Mouse (Mus musculus): ENCODE results near the gene Zfp808. TPM values are rescaled to one million over a fixed set of nuclear protein-coding genes. Genes with fewer than 3 reads are reported as not detected.
A peak's percentile ranks its signal among the peaks of the same experiment; 100 is the strongest.
"Not testable (repeated sequence)": the region's sequence is repeated elsewhere in the genome, so short reads cannot be mapped to it uniquely, and the experiment has no call there.

Gene Zfp808
- 4.2 and 4.8 TPM in 2 replicates for polyA plus RNA-seq (2012; rRNA removed)

- DNase-seq (ENCODE audit: low spot score): peak; percentile 30
These were observed at the start of gene Zfp808 for GRCm38 (mm10) chr13:62129432-62130171. Zfp808 (plus strand) TSS chr13:62129886.

GRCm38 (mm10) chr13:62098786-62099185 lies 30.9 kb upstream of the Zfp808 start:
- DNase-seq (ENCODE audit: low spot score): not testable (repeated sequence)

GRCm38 (mm10) chr13:62099454-62099853 lies 30.2 kb upstream of the Zfp808 start:
- not testable (repeated sequence) for DNase-seq (ENCODE audit: low spot score)

GRCm38 (mm10) chr13:62102368-62102767 lies 27.3 kb upstream of the Zfp808 start:
- not testable (repeated sequence) for DNase-seq (ENCODE audit: low spot score)

GRCm38 (mm10) chr13:62115861-62116260 lies 13.8 kb upstream of the Zfp808 start:
- not testable (repeated sequence) for DNase-seq (ENCODE audit: low spot score)

GRCm38 (mm10) chr13:62121578-62121977 lies 8.1 kb upstream of the Zfp808 start:
- not testable (repeated sequence) for DNase-seq (ENCODE audit: low spot score)

GRCm38 (mm10) chr13:62181835-62182755 lies 52.4 kb downstream of the Zfp808 start:
- not testable (repeated sequence) for DNase-seq (ENCODE audit: low spot score)

GRCm38 (mm10) chr13:62245264-62245663 lies 115.6 kb downstream of the Zfp808 start:
- no peak for DNase-seq (ENCODE audit: low spot score)

- DNase-seq (ENCODE audit: low spot score): not testable (repeated sequence)
These were observed 125.5 kb downstream of the Zfp808 start for GRCm38 (mm10) chr13:62255226-62255625.

- no peak for DNase-seq (ENCODE audit: low spot score)
These were observed 133.7 kb downstream of the Zfp808 start for GRCm38 (mm10) chr13:62263392-62263791.
